Mouse (Mus musculus) stomach, postnatal 0 days (tissue): Measurements from ENCODE around the gene Nr6a1. TPM values are rescaled to one million over a fixed set of nuclear protein-coding genes. Genes with fewer than 3 reads are reported as not detected.

Experiments used
- ATAC-seq: fragments of 200-750 bp; cut with Nextera tagmentation; 2 replicates; pipeline ENCODE4 v1.8.0; 2017; ENCODE audit not compliant: low FRiP score, low TSS enrichment
- DNase-seq: peaks from one replicate; pipeline ENCODE4 v3.0.0-alpha.2; 2016; ENCODE audit warnings: low spot score
- H3K27ac ChIP-seq: fragments of 300-500 bp; sonication (generic); replicated peaks from 2 replicates; pipeline ENCODE4 v1.5.1; 2014; ENCODE audit warnings: mild to moderate bottlenecking, control low read depth
- H3K27me3 ChIP-seq: fragments of 300-500 bp; sonication (generic); 2 replicates; pipeline ENCODE4 v1.6.1; 2014; ENCODE audit warnings: low read length; ENCODE audit not compliant: control insufficient read depth, insufficient read depth
- H3K36me3 ChIP-seq: fragments of 300-500 bp; sonication (generic); 2 replicates; pipeline ENCODE4 v1.6.1; 2014; ENCODE audit warnings: low read length, mixed read lengths; ENCODE audit not compliant: control insufficient read depth, insufficient read depth
- H3K4me1 ChIP-seq: fragments of 300-500 bp; sonication (generic); replicated peaks from 2 replicates; pipeline ENCODE4 v1.6.1; 2014; ENCODE audit warnings: antibody characterized with exemption; ENCODE audit not compliant: control insufficient read depth, insufficient read depth
- H3K4me2 ChIP-seq: fragments of 300-500 bp; sonication (generic); replicated peaks from 2 replicates; pipeline ENCODE4 v1.6.1; 2014; ENCODE audit warnings: low read depth, mild to moderate bottlenecking, control low read depth, moderate library complexity
- H3K4me3 ChIP-seq: fragments of 300-500 bp; sonication (generic); 2 replicates; pipeline ENCODE4 v1.5.1; 2014; ENCODE audit warnings: low read depth, low read length, control low read depth
- H3K9ac ChIP-seq: fragments of 300-500 bp; sonication (generic); 2 replicates; pipeline ENCODE4 v1.6.1; 2014; ENCODE audit warnings: mild to moderate bottlenecking, low read length, control low read depth, mixed read lengths
- H3K9me3 ChIP-seq: fragments of 300-500 bp; sonication (generic); 2 replicates; pipeline ENCODE4 v1.6.1; 2016; ENCODE audit warnings: low read length; ENCODE audit not compliant: control insufficient read depth
- CTCF ChIP-seq: IDR thresholded peaks from 2 replicates; pipeline ENCODE4 v1.5.1; 2016; ENCODE audit warnings: antibody characterized with exemption, low read depth, mild to moderate bottlenecking, moderate library complexity
- EP300 ChIP-seq: optimal IDR thresholded peaks from 2 replicates; pipeline ENCODE3; 2016; ENCODE audit warnings: antibody characterized with exemption
- WGBS: fragments of 180-500 bp; shearing (Covaris S2); extraction: QIAGEN DNeasy Blood & Tissue Kit; methylation state at CpG from one replicate; pipeline ENCODE4 v1.1.7; 2014; 5-methylcytosine and 5-hydroxymethylcytosine counted together
- polyA plus RNA-seq: library from polyadenylated mRNA; unstranded; fragments of >200 nt; fragmentation: Nextera tagmentation; extraction: Ambion mirVana; gene quantifications from 2 replicates; pipeline ENCODE4 v1.2.1, GENCODE M21; 2015

Gene Nr6a1
- polyA plus RNA-seq, 1 experiment from 2014 or later: 0.59 TPM

GRCm38 (mm10) chr2:38924571-38924970 is 2.9 kb downstream of the Nr6a1 start:
- Histone ChIP-seq H3K27ac (no peak overlapping the region), H3K4me2 (peak overlapping the region; percentile 93), H3K9me3 (no peaks in the 10 kb centered on the region), H3K36me3 (no peaks in the 10 kb centered on the region), H3K27me3 (no peaks in the 10 kb centered on the region), H3K4me3 (peak overlapping the region; percentile 60), H3K9ac (no peak overlapping the region), H3K4me1 (no peaks in the 10 kb centered on the region)
- no peak for DNase-seq
- TF ChIP-seq CTCF (no peak), EP300 (no peak)
- WGBS: 31% methylated on average over 10 of the region's 10 CpGs
- ATAC-seq: no peak

GRCm38 (mm10) chr2:38923911-38924310 is 3.6 kb downstream of the Nr6a1 start:
- Histone ChIP-seq H3K27ac (no peak overlapping the region), H3K9ac (no peak overlapping the region), H3K4me3 (no peak overlapping the region), H3K4me1 (no peaks in the 10 kb centered on the region), H3K27me3 (no peaks in the 10 kb centered on the region), H3K36me3 (no peaks in the 10 kb centered on the region), H3K4me2 (no peak overlapping the region), H3K9me3 (no peaks in the 10 kb centered on the region)
- no peak for ATAC-seq
- WGBS: 77% methylated on average over 2 of the region's 2 CpGs
- no peak for DNase-seq
- TF ChIP-seq CTCF (no peak), EP300 (no peak)

DNA sequence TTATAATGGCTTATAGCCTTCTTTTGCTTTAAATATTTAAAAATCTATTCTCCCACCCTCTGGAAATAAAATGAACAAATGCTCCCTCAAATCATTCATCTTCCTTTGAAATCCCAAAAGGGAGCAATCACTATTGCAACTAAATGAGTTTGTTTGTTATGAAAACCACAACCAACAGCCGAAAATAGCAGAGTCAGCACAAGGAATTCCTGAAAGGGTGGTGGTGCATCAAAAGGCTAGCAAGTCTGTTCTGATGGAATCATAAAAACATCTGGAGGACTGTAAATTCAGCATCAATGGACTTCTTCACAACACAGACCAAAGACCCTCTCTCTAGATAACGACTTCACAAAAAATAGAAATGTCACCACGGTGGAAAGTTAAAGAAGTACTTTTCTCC is 4.0 kb downstream of the Nr6a1 start:
- 63% methylated on average over 3 of the region's 3 CpGs for WGBS
- ATAC-seq: no peak

GRCm38 (mm10) chr2:38921374-38921773 is 6.1 kb downstream of the Nr6a1 start:
- H3K4me2 ChIP-seq: no peak overlapping the region
- TF ChIP-seq EP300: no peak
- 0 out of 2 replicates have a peak, but pooled peaks have one; percentile 4 for TF ChIP-seq CTCF
- H3K36me3 ChIP-seq: no peaks in the 10 kb centered on the region
- no peak overlapping the region for H3K27ac ChIP-seq
- no peak overlapping the region for H3K9ac ChIP-seq
- ATAC-seq (no peak), DNase-seq (no peak)
- H3K9me3 ChIP-seq: no peaks in the 10 kb centered on the region
- H3K4me3 ChIP-seq: no peak overlapping the region
- H3K27me3 ChIP-seq: no peaks in the 10 kb centered on the region
- WGBS: 39% methylated on average over 1 of the region's 1 CpGs
- no peaks in the 10 kb centered on the region for H3K4me1 ChIP-seq

More for the DNA sequence above, 4.0 kb downstream of the Nr6a1 start:
- Histone ChIP-seq H3K4me1 (no peaks in the 10 kb centered on the region), H3K4me2 (no peak overlapping the region), H3K4me3 (no peak overlapping the region), H3K27me3 (no peaks in the 10 kb centered on the region), H3K27ac (no peak overlapping the region), H3K36me3 (no peaks in the 10 kb centered on the region), H3K9me3 (no peaks in the 10 kb centered on the region), H3K9ac (no peak overlapping the region)
- TF ChIP-seq CTCF (no peak), EP300 (no peak)
- no peak for DNase-seq

DNA sequence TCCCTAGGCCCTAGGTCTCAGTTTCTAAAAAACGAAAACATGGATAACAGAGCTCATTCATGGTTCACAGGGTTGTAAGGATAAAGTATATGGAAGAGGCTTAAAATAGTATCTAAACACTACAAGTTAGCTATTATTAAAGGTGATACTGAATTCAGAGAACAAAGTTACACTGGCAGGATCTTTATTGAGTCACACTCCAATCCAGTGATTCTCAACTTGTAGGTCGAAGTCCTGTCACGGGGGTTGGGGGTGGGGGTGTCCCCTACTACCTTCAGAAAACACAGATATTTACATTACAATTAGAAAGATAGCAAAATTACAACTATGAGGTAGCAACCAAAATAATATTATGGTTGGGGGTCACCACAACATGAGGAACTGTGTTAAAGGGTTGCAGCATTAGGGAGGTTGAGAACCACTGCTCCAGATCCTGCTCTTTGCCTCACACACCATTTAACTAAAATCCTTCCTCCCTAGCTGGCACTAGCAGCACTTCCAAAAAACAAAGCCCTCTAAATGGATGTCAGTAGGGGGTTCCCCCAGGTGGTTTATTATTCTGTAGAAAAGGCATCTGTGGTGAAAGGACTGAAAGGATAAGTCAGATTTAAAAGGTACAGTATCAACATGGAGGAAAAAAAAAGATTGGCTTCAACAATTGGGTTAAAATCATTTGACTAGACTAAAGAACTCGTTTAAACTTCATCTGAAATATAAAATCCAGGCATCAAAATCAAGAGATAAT is 10.4 kb downstream of the Nr6a1 start:
- H3K27me3 ChIP-seq: no peaks in the 10 kb centered on the region
- no peak overlapping the region for H3K4me2 ChIP-seq
- no peaks in the 10 kb centered on the region for H3K9me3 ChIP-seq
- H3K4me1 ChIP-seq: no peaks in the 10 kb centered on the region
- no peak for TF ChIP-seq CTCF
- TF ChIP-seq EP300: no peak
- 52% methylated on average over 4 of the region's 4 CpGs for WGBS
- H3K36me3 ChIP-seq: no peaks in the 10 kb centered on the region
- H3K4me3 ChIP-seq: no peak overlapping the region
- no peak overlapping the region for H3K9ac ChIP-seq
- no peak for ATAC-seq
- no peak for DNase-seq
- no peak overlapping the region for H3K27ac ChIP-seq

DNA sequence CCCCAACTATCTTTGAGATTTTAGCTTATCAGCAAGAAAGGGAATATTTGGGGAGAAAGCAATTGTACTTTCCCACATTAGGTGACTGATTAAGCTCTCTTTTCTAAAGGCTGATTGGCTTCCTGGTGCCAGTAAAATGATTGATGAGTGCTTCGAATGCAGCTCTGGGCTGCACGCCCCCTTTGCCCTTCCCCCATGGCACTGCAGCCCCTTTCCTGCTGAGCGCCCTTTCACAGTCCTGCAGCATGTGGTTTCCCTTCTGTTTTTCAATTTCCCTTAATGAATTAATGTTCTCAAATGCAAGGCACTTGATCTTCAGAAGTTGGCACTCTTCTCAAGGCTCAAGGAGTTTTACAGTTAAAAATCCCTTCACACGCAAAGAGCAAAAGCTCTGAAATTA is 12.5 kb downstream of the Nr6a1 start:
- no peak overlapping the region for H3K9ac ChIP-seq
- H3K27me3 ChIP-seq: no peaks in the 10 kb centered on the region
- no peak overlapping the region for H3K4me3 ChIP-seq
- no peaks in the 10 kb centered on the region for H3K9me3 ChIP-seq
- no peak for DNase-seq
- no peak overlapping the region for H3K4me2 ChIP-seq
- 40% methylated on average over 4 of the region's 4 CpGs for WGBS
- ATAC-seq: no peak
- no peaks in the 10 kb centered on the region for H3K36me3 ChIP-seq
- no peak overlapping the region for H3K27ac ChIP-seq
- TF ChIP-seq EP300: no peak
- TF ChIP-seq CTCF: no peak
- H3K4me1 ChIP-seq: no peaks in the 10 kb centered on the region
